In the genomic region with DNA sequence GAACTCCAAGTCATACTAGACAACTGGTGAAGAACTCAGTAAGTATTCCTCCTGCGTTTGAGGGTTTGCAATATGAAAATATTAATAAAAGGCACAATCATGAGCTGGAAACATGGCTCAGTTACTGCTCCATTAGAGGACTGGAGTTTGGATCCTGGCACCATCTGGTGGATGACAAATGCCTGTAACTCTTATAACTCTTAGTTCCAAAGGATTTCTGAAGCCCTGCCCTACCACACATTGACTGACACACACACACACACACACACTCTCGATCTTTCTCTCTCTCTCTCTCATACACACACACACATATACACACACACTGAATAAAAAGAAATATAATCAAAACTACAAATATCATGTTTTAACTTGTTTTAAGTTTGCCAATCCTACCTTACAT, we compare ENCODE assay signal across 9 mouse cellular contexts.
A peak's percentile ranks its signal among the peaks of the same experiment; 100 is the strongest.
DNase-seq lines count a peak whose midpoint lies in the region; ATAC-seq and TF ChIP-seq lines count a peak whose summit lies in the region.
"Had no signal": no experiment of that assay in that cellular context is flagged by ENCODE, and none has a peak within 500 bp of the region (broad histone marks: within the 10 kb centered on the region; RNA-seq: fewer than 3 reads in every experiment).

No protein-coding gene starts in this region.

- ATAC-seq in forebrain, embryonic 15.5 days (replicated peaks), result peak; percentile 59
- ATAC-seq in forebrain, embryonic 11.5 days (replicated peaks; ENCODE audit: low FRiP score), result no peak
- ATAC-seq in erythroid progenitor cell, adult 5-6 weeks (replicated peaks; ENCODE audit: low FRiP score, poor library complexity, severe bottlenecking), result 0 out of 2 replicates have a peak, but pooled peaks have one; percentile 40
- ATAC-seq in erythroblast, adult 5-6 weeks (replicated peaks; ENCODE audit: low FRiP score, poor library complexity, severe bottlenecking), result no peak

- no peaks in the 10 kb centered on the region for H3K27me3 ChIP-seq in forebrain, embryonic 15.5 days
- H3K27me3 ChIP-seq in forebrain, embryonic 11.5 days (ENCODE audit: control insufficient read depth, insufficient read depth, low read length), result no peaks in the 10 kb centered on the region

- H3K4me2 ChIP-seq in forebrain, embryonic 15.5 days (replicated peaks), result peak overlapping the region; percentile 48
- no peak overlapping the region for H3K4me2 ChIP-seq in forebrain, embryonic 11.5 days (ENCODE audit: low read depth, low read length, severe bottlenecking)

- 0 out of 2 replicates have a peak overlapping the region, but pooled peaks have one; percentile 10 for H3K9ac ChIP-seq in forebrain, embryonic 15.5 days (replicated peaks)
- H3K9ac ChIP-seq in forebrain, embryonic 11.5 days (ENCODE audit: low read length), result no peak overlapping the region

- intact Hi-C loops in left cerebral cortex, adult 2 months (cut with DNase I), result loop anchor here (1.0 to 5.0 kb wide), 2 partner anchors 62 to 237 kb away; a partner anchor contains a TSS

- no peaks in the 10 kb centered on the region for H3K9me3 ChIP-seq in forebrain, embryonic 15.5 days
- no peaks in the 10 kb centered on the region for H3K9me3 ChIP-seq in forebrain, embryonic 11.5 days (ENCODE audit: control insufficient read depth, low read length)

- H3K36me3 ChIP-seq in forebrain, embryonic 15.5 days, result no peaks in the 10 kb centered on the region
- H3K36me3 ChIP-seq in forebrain, embryonic 11.5 days (ENCODE audit: control insufficient read depth, insufficient read depth, low read length), result no peaks in the 10 kb centered on the region

- H3K4me3 ChIP-seq in forebrain, embryonic 15.5 days, result peak overlapping the region; percentile 28
- no peak overlapping the region for H3K4me3 ChIP-seq in forebrain, embryonic 11.5 days (ENCODE audit: low read depth, low read length)
- peak overlapping the region; percentile 52; the same call in 1 of the 2 replicates for H3K4me3 ChIP-seq in left cerebral cortex, adult 2 months

- H3K27ac ChIP-seq in forebrain, embryonic 15.5 days (replicated peaks), result no peak overlapping the region
- no peak overlapping the region for H3K27ac ChIP-seq in forebrain, embryonic 11.5 days (ENCODE audit: low read depth, low read length)
- H3K27ac ChIP-seq in left cerebral cortex, adult 2 months, result peak overlapping the region; percentile 22; the same call in 1 of the 2 replicates

- H3K4me1 ChIP-seq in forebrain, embryonic 15.5 days, result peaks cover 37% of the 10 kb centered on the region
- H3K4me1 ChIP-seq in forebrain, embryonic 11.5 days (replicated peaks; ENCODE audit: control insufficient read depth, insufficient read depth, low read length), result 0 out of 2 replicates have a peak, but pooled peaks cover 6% of the 10 kb centered on the region

- peak; percentile 27 for TF ChIP-seq CTCF in left cerebral cortex, adult 2 months (IDR thresholded peaks at IDR 0.05)

- 55% methylated on average over 2 of the region's 2 CpGs for WGBS in forebrain, embryonic 15.5 days
- 89% methylated on average over 2 of the region's 2 CpGs for WGBS in forebrain, embryonic 11.5 days

- no peak for DNase-seq in forebrain, embryonic 11.5 days (ENCODE audit: low spot score)
- DNase-seq in left cerebral cortex, adult 2 months (ENCODE audit: extremely low spot score in 1 of 2, low spot score in 2 of 2), result no peak
- no peak for DNase-seq in left cerebral cortex, adult 8-10 months (ENCODE audit: low spot score in 2 of 2)
- DNase-seq in right cerebral cortex, adult 18-20 months, result peak; percentile 33
- DNase-seq in urinary bladder, postnatal 14 days (ENCODE audit: low spot score), result no peak
- DNase-seq: gastrocnemius, postnatal 25 days had no signal

Comparison
In these comparisons a context has a peak if more than half of its experiments do, and no peak if none do; other contexts are left out.
1. ATAC-seq: peak in forebrain, embryonic 15.5 days (single experiment) and erythroid progenitor cell, adult 5-6 weeks (single experiment); none in forebrain, embryonic 11.5 days (single experiment) and erythroblast, adult 5-6 weeks (single experiment).